Mouse (Mus musculus) c-Kit-positive CD71-positive TER-119-negative erythroid progenitor cells, embryonic 14.5 days (primary cell): ENCODE measurements around the gene Speg.

ENCODE experiments used
- DNase-seq: peaks from one replicate; pipeline ENCODE4 v3.0.0-alpha.2; 2013; ENCODE audit warnings: low read depth

The Speg gene

DNA sequence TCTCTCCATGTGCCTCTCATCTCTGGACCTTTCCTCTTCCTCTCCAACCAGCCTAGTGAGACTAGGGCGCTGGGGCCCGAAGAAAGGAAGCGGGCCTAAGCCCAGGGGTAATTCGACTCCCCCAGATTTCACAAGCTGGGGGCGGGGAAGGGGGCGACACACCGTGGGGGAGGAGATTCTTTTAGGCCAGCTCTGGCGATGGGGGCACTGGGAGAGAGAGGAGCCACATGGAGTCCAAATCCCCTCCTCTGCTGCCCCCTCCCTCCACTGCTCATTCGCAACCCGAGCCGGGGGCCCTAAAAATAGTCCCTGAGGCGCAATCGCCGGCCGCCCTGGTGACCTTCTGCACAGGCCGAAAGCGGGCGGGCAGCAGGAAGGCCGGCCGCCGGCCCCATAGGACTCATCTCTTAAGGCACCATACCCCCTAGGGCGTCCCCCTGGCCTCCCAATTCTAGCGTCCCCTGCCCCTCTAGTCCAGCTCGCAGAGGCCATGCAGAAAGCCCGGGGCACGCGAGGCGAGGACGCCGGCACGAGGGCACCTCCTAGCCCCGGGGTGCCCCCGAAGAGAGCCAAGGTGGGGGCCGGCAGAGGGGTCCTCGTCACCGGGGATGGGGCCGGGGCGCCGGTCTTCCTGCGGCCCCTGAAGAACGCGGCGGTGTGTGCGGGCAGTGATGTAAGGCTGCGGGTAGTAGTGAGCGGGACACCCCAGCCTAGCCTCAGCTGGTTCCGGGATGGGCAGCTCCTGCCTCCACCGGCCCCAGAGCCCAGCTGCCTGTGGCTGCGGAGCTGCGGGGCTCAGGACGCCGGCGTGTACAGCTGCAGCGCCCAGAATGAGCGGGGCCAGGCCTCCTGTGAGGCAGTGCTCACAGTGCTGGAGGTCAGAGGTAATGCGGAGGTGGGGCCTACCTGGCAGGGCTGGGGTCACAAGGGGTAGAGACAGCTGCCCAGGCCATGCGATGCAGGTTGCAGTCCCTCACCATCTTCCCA is at the start of gene Speg:
TSS of gene Speg (plus strand) at position 348 of the 987 bp plus-strand sequence.
- no peak for DNase-seq

DNA sequence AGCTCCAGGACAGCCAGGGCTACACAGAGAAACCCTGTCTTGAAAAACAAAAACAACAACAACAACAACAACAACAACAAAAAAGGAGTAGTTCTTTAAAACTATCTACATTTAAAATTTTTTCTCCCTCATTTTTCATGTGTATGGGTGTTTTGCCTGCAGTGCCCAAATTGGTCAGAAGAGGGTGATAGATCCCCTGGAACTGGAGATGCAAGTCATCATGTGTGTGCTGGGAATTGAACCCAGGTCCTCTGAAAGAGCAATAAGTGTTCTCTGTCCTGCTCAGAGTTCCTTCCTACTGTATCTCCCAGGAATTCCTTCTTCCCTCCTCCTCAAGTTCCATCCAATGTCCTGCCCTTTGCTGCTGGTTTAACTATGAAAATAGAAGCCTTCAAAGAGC is 47.6 kb upstream of the Speg start:
- no peak for DNase-seq

DNA sequence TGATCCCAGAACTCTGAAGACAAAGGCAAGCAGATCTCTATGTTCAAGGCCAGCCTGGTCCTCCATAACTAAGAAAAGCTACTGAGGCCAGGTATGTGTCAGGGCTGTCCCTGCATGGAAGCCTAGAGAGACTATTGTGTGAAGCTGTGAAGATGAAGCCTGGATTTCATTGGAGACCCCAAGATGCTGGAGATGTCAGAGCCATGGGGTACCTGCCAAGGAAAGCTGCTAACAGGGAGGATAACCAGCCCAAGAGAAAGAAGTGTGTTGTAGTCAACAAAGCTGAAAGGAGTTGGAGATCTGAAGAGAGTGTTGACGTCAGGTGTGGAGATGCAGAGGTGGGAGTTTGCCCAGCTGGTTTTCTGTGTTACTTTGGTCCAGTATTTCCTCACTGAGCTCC is 43.8 kb upstream of the Speg start:
- DNase-seq, result no peak

DNA sequence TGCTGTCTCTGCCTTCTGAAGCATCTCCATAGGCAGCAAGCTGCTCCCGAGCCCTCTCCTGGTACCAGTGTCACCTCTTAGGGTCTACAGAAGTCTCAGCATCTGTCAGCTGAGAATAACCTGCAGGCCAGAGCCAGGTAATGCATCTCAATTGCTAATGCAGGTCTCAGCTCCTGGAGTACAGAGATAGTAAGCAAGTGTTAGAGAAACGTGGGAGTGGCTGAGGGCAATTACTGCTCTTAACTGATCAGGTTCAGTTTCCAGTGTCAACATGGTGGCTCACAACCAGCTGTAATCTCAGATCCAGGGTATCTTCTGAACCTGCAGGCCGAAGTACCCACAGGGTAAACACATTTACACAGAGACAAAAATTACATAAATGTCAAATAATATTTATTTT is 38.6 kb upstream of the Speg start:
- no peak for DNase-seq

DNA sequence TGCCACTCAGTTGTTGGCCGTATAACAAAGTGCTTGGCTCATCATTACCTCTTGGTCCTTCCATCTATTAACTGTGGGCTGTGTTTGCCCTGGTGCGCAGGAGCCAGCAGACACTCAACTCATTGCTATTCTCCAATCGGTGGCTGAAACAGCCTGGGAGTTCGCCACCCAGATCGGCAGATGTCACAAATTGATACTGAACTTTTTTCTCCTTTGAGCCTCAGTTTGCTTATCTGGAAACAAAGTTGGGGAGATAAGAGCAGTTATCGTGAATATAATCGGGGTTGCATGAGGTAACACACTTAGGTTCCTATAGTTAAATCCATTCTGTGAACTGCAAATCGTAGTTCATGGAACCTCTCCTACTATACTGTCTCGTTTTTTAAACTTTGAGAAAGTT is 38.0 kb upstream of the Speg start:
- DNase-seq, result no peak

DNA sequence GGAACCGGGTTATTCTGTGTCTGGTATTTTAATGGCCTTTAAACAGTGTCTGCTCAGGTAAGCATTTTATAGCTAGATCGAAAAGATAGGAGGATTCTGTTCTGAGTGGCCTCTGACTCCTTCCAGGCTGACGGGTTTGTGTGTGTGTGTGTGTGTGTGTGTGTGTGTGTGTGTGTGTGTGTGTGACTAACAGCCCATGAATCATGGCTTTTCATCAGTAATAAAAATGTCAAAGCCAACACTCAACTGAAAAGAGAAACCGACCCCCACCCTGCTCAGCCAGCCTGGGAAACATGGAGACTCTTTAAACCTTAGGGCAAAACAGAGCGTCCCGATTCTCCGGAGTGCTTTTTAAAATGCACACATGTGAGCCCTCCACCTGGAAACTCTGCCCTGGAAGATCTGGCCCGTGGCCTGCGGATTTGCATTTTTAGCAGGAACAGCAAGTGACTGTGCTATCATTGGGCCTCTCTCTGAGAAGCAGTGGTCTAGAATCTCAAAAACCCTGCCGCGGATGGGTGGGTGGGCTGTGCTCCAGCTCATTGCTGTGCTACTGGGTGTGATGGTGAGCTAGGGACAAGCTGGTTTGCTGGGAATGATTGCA is 36.9 kb upstream of the Speg start:
- no peak for DNase-seq

DNA sequence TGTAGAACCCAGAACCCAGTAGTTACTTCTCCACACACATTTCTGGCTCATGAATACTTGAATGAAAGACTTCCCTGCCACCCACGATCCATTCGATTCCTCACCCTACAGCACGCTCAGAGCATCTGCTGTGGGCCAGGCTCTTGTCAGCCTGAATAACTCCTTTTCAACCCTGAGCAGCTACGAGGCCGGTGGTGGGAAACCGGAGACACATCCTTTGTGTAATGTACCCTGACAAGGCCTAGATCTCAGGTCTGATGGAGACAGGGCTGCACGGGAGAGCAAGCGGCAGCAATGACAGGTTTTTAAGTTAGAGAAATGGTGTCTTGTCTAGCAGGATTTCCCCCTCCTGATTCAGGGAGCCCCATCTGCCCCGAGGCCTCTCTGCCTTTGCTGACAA is 35.8 kb upstream of the Speg start:
- DNase-seq, result no peak

DNA sequence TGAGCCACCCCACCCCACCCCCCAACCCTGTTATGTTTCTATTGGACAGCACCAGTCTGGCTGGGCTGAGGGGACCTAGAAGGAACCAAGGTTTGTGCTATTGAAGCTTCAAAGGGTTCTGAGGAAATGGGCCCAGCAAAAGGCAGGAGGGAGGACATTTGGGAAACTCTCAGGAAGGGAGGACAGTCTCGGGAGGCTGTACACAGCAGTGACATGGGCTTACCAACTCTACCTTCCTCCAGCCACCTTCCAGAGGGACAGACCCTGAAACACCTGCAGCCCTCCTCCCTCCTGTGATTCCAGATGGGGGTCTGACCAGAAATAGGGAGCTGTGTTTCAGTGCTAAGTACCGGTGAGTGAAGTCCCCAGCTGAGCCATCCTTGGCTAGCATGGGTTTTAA is 34.6 kb upstream of the Speg start:
- DNase-seq, result no peak

DNA sequence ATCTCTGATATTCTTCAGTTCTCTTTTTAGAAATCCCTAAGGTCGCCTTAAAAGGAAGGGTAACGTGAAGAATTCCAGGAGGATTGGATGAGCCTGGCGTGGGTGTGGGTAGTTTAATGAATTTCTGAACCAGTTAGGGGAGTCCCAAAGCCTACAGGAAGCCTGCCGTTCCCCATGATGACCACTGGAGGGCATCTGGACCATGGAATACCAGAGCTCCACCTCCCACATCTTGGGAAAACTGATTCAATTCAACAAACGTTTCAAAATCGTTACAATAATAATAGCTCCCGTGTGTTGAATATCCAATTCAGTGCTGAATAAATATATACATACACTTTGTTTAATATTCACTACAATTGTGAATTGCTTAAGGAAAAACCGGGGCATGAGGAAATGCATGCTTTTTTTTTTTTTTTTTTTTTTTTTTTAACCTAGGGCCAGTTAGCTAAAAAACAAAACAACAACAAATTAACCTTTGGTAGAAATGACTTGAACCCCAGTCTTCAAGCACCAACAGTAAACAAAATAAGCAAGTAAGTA is 32.2 kb upstream of the Speg start:
- DNase-seq, result no peak

DNA sequence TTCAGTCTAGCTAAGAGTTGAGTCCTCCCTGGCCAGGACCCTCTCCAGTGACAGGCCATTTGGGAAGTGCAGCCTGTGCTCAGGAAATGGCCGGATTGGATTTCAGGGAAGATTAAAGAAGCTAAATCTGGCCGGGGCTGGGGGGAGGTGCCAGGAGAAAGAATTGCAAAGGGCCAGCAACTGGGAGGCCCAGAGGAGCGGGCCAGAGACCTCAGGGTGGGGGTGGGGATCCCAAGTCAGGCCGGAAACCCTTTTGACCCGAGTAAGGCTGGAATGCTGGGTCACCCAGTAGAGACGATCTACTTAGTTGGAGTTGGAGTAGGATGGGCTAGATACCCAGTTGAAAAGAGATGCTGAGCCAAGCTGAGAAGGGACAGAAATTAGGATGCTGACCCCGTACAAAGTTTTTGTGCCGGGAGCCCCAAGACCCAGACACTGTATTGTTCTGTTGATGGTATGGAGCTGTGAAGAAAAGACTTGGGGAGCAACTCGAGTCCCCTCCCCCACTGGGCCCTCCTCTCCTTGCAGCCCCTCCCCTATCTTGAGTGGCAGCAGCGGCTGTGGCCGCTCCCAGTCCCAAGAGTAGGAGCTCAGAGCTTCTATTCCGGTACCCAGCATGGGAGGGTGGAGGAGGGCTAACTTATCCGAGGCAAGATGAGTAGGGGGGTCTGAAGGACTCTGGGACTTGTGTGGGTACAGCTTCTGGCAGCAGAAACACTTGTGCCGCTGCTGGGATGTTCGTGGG is 30.6 kb upstream of the Speg start:
- no peak for DNase-seq

DNA sequence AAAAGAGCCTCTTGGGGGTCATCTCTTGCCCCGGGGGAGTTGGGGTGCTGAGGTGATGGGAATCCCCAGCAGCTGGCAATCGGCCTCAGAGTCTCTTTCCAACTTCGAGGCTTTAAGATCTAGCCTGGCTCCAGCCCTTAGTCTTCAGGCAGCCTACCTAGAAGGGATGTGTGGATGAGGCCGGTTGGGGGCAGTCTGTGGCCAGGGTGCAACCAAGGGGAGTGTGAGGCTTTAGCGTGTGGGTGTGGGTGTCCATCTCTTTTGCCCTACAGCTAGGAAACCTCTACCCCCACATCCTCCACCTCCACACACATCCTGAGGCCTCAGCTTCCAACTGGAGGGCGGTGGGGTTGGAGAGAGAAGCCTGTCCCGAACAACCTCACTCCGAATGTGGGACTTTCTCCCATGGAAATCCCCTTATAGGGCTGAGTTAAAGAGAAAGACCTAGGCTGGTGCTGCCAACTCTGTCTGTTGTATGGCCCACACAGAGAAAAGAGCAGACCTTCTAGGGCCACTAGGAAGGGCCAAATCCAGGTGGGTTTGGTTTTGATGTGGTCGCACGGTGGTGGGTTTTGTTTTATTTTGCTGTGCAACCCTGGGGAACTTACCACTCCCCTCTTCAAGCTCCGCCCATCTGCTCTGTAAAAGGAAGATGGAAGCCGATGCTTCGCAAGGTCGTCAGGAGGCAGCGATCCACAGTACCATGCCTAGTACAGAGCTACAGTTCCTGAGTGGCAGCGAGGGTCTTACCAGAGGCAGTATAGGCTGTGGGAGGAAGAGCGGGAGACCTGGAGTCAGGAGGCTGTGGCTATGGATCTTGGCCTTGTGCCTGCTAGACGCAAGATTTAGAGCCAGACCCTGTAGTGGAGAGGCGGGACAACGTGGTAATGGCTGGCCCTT is 29.8 kb upstream of the Speg start:
- no peak for DNase-seq

DNA sequence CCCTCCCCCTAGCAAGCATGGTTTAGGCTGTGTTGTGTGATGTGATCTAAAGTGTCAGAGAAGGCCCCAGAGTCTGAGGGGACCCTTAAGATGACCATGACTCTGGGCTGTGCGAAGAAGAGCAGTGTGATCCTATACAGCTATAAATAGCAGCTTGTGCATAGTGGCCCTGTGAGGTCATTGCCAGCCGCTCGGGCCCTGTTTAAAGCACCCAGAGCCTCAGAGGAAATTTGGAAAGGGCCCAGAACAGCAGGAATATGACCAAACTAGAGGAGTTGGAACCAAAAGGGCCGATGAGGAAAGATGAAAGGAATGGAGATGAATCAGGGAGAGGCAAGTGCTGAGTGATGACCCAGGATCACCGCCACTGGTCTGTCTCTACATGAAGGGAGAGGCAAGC is 27.8 kb upstream of the Speg start:
- no peak for DNase-seq

DNA sequence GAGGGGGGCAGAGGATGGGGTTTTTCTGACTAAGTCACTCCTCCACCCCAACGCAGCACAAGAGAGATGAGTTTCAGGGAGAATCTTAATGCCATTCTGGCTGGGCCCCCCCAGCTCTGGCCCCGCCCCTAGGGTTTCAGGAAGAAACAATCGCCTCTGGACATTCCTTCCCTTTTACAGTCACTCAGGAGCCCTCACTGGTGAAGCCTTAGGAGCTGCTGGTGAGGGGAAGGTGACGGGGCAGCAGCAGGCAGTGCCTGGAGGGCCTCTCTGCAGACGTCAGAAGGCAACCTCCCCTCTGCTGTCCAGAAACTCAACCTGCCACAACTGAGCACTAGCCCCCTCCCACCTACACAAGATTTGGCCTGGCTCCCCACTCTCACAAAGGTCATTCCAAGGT is 25.8 kb upstream of the Speg start:
- DNase-seq, result no peak

DNA sequence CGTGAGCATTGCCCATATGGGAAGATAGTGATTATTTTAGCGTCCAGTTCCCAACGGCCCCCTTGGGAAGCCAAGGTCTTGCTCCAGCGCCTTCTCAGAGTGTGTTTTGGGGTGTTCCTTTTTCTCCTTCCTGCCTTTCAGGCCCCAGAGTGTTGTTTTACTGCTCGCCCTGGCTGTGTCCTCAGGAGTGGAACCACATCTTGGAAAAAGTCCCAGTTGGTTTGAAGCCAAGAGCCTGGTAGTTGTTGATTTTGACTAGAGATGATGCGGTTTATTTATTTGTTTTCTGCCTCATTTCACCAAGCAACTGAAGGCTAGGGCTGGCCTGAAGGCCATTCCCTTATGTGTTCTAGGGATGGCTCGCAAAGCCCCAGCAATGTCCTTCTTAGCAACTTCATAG is 17.8 kb upstream of the Speg start:
- no peak for DNase-seq

DNA sequence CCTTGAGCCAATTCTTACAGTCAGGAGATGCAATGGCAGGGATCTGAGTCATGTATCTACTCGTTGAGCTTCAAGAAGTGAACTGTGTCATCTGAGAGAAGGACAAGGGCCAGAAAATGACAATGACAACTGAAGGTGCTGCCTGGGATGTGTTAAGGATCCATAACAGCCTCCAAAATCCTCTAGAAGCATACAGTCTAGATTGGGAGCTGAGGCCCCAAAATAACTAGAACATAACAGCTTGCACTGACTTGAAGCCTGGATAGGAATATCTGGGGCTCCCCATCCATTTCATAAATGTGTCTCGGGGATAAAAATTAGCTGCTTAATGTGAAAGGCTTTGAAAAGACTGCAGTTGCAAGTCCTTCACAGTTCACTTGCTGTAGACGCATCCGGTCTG is 17.1 kb upstream of the Speg start:
- no peak for DNase-seq

DNA sequence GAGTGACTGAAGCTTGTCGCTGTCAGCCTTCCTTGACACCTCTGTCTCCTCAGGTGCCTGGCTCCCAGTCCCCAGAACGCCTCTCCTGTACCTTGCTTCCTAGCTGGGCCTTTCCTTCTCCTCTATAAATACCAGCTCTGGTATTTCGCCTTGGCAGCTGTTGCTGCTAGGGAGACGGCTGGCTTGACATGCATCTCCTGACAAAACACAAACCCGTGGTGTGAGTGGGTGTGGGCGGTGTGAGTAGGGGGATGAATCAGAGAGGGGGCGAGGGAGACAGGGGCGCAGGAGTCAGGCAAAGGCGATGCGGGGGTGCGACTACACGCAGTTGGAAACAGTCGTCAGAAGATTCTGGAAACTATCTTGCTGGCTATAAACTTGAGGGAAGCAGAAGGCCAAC is 15.8 kb upstream of the Speg start:
- no peak for DNase-seq

DNA sequence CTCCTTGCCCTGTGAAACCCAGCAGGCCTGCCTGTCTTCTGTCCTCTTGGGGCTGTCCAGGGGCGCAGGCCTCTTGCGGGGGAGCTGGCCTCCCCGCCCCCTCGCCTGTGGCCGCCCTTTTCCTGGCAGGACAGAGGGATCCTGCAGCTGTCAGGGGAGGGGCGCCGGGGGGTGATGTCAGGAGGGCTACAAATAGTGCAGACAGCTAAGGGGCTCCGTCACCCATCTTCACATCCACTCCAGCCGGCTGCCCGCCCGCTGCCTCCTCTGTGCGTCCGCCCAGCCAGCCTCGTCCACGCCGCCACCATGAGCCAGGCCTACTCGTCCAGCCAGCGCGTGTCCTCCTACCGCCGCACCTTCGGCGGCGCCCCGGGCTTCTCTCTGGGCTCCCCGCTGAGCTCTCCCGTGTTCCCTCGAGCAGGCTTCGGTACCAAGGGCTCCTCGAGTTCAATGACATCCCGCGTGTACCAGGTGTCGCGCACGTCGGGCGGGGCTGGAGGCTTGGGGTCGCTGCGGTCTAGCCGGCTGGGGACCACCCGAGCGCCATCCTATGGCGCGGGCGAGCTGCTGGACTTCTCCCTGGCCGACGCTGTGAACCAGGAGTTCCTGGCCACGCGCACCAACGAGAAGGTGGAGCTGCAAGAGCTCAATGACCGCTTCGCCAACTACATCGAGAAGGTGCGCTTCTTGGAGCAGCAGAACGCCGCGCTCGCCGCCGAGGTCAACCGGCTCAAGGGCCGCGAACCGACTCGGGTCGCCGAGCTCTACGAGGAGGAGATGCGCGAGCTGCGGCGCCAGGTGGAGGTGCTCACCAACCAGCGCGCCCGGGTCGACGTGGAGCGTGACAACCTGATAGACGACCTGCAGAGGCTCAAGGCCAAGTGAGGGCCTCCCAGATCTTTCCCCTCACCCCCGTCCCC is 14.7 kb upstream of the Speg start, which contains the start of gene Des:
TSS of gene Des (plus strand) at position 218 of the 920 bp plus-strand sequence.
- DNase-seq, result no peak

DNA sequence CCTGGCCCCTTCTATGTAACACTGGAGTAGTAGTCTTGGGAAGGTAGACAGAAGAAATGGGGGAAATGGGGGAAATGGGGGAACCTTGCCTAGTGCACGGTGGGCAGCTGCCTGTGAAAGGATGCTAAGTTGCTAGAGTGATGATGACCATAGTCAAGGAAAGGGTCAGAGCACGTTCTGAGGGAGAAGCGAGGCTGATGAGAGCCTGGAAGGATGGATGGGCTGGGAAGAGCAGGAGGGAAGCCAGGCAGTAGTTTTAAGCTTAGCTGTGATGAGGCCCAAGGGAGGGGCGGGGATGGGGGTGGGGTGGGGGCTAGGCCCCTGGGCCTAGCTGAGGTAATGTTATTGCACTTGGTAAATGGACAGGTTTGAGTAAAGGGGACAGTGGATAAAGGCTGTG is 14.0 kb upstream of the Speg start:
- DNase-seq, result no peak

DNA sequence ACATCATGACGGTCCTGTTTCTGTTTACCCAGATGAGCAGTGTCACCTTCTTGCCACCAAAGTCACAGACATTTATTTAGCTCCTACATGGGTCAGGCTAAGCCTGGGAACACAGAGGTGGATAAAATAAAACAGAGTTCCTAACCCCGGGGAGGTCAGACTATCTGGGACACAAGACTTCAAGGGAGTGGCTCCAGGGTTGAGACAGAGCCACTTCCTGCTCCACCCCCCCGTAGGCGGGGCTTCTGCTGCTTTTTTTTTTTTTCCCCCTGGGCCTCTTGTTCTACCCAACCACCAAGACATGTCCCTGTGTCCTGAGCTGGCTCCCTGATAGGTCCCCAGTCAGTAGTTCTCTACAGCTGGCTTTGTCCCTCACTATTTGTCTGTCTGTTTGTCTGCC is 13.3 kb upstream of the Speg start:
- DNase-seq, result no peak

DNA sequence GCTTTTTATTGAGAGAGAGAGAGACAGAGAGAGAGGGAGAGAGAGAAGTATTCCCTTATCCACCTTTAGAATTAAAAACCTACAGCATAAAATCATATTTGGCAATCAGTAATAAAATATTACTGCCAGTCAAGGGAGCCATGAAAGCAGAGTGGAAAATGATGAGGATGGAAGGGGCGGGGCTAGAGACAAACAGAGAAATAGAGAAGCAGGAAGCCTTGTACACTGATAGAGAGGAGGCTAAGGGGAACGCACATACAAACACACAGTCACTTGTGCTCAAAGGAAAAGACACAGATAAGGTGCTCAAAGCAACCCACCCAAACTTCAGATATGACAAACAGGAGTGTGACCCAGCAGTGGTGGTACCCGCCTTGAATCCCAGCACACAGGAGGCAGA is 11.2 kb upstream of the Speg start:
- DNase-seq, result no peak
